Mouse (Mus musculus) lung, embryonic 14.5 days (tissue): ENCODE data around the gene Dda1. TPM values are rescaled to one million over a fixed set of nuclear protein-coding genes. Genes with fewer than 3 reads are reported as not detected.

Experiments
- ATAC-seq: fragments of 200-750 bp; cut with Nextera tagmentation; 2 replicates; pipeline ENCODE4 v1.8.0; 2017; ENCODE audit warnings: mild to moderate bottlenecking, moderate TSS enrichment, moderate library complexity; ENCODE audit not compliant: insufficient read depth
- DNase-seq: peaks from one replicate; pipeline ENCODE4 v3.0.0-alpha.2; 2015
- H3K27ac ChIP-seq: fragments of 300-500 bp; sonication (generic); 2 replicates; pipeline ENCODE4 v1.5.1; 2014; ENCODE audit warnings: low read depth, mild to moderate bottlenecking, moderate library complexity
- H3K27me3 ChIP-seq: fragments of 300-500 bp; sonication (generic); 2 replicates; pipeline ENCODE4 v1.6.1; 2014; ENCODE audit warnings: low read length, control low read depth; ENCODE audit not compliant: insufficient read depth
- H3K36me3 ChIP-seq: fragments of 300-500 bp; sonication (generic); 2 replicates; pipeline ENCODE4 v1.6.1; 2014; ENCODE audit warnings: control low read depth; ENCODE audit not compliant: insufficient read depth
- H3K4me1 ChIP-seq: fragments of 300-500 bp; sonication (generic); 2 replicates; pipeline ENCODE4 v1.6.1; 2014; ENCODE audit warnings: antibody characterized with exemption, control low read depth; ENCODE audit not compliant: insufficient read depth
- H3K4me2 ChIP-seq: fragments of 300-500 bp; sonication (generic); 2 replicates; pipeline ENCODE4 v1.6.1; 2014; ENCODE audit warnings: mild to moderate bottlenecking
- H3K4me3 ChIP-seq: fragments of 300-500 bp; sonication (generic); 2 replicates; pipeline ENCODE4 v1.5.1; 2014; ENCODE audit warnings: low read depth, low read length
- H3K9ac ChIP-seq: fragments of 300-500 bp; sonication (generic); 2 replicates; pipeline ENCODE4 v1.6.1; 2014
- H3K9me3 ChIP-seq: fragments of 300-500 bp; sonication (generic); 2 replicates; pipeline ENCODE4 v1.6.1; 2016; ENCODE audit warnings: low read depth, low read length, control low read depth
- CTCF ChIP-seq: IDR thresholded peaks from 2 replicates; pipeline ENCODE4 v1.5.1; 2016; ENCODE audit warnings: antibody characterized with exemption, low read depth
- WGBS: fragments of 180-500 bp; shearing (Covaris S2); extraction: QIAGEN DNeasy Blood & Tissue Kit; methylation state at CpG from one replicate; pipeline ENCODE4 v1.1.7; 2014; 5-methylcytosine and 5-hydroxymethylcytosine counted together
- polyA plus RNA-seq: library from polyadenylated mRNA; unstranded; fragments of >200 nt; fragmentation: Nextera tagmentation; extraction: Ambion mirVana; gene quantifications from 2 replicates; pipeline ENCODE4 v1.2.1, GENCODE M21; 2014

Gene Dda1
- polyA plus RNA-seq, 1 experiment from 2014 or later = 111 TPM

DNA sequence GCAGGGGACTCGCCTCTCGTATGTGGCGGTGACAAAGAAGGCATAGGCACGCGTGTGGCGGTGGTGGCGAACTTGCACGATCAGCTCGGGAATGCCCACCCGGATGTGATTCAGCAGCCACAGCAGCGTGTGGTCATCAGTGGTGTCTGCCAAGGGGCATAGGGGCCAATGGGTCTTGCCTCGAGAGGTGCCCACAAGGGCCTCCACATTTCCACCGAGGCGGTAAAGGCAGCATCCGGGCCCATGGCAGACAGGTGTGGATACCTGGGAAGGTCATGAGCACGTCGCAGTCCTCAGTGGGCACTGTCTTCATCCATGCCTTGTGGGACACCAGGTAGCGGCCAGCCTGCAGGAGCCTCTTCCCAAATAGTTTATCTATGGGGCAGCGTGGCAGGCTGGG, 15.7 kb downstream of the Dda1 start:
- ATAC-seq = no peak
- TF ChIP-seq CTCF = no peak
- Histone ChIP-seq H3K27me3 (no peaks in the 10 kb centered on the region), H3K4me3 (peak overlapping the region; percentile 74), H3K4me2 (peak overlapping the region; percentile 90), H3K27ac (no peak overlapping the region), H3K9ac (no peak overlapping the region), H3K36me3 (peaks cover 24% of the 10 kb centered on the region), H3K9me3 (no peaks in the 10 kb centered on the region), H3K4me1 (peaks cover 12% of the 10 kb centered on the region)
- DNase-seq = no peak
- 94% methylated on average over 19 of the region's 19 CpGs for WGBS

DNA sequence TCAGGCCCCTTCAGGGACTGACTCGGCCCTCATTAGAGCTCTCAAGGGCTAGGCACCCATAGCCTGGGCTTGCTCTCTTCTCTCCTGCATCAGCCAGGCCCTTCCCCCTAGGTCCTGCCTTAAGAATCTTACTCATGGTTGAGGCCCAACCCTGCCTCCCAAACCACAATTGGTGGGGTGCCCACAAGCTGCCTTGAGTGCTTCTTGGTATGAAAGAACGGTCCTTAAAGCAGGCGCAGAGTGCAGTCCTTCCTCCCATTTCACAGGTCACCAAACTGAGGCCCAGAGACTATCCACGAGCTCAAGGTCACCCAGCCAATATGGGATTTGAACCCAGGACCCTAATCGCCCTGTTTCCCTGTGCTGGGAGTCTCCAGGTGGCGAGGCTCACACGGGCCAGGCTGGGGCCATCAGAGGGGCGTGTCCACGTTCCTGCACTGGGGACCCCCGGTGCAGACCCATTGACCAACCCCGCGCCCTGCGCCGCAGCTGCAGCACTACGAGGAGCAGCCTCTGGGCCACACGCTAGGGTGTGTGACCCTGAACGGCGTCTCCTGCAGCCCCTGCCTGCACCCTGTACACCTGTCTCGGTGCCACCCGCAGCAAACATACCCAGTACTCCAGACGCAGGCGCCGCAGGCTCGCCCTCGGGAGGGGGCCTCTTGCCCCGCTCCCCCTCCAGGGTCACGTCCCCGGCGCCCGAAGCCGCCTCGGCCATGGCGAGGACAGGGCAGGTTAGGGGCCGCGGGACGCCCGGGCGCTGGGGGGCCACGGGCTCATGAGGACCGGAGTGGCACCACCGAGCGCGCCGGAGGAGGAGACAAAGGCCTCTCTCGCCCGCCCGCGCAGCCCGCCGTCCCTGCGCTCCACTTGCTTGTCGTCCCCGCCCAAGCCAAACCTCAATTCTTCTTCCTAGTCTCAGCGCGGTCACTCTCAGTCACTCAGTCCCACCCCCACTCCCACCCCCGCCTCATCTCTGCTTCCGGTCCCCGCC, 16.4 kb downstream of the Dda1 start, which contains the start of gene Ano8:
Gene Ano8, minus strand, starts transcription at position 822 of the 994 bp plus-strand sequence.
- peaks cover 17% of the 10 kb centered on the region for H3K36me3 ChIP-seq
- H3K27me3 ChIP-seq = no peaks in the 10 kb centered on the region
- H3K4me2 ChIP-seq = peak within 1 kb of the TSS; percentile 90
- ATAC-seq = peak; percentile 67
- peak within 1 kb of the TSS; percentile 74 for H3K4me3 ChIP-seq
- peak within 1 kb of the TSS; percentile 76 for H3K27ac ChIP-seq
- WGBS = 4% methylated on average over 55 of the region's 58 CpGs
- H3K9me3 ChIP-seq = no peaks in the 10 kb centered on the region
- peaks cover 12% of the 10 kb centered on the region for H3K4me1 ChIP-seq
- peak within 1 kb of the TSS; percentile 77 for H3K9ac ChIP-seq
- DNase-seq = peak; percentile 93
- no peak for TF ChIP-seq CTCF

DNA sequence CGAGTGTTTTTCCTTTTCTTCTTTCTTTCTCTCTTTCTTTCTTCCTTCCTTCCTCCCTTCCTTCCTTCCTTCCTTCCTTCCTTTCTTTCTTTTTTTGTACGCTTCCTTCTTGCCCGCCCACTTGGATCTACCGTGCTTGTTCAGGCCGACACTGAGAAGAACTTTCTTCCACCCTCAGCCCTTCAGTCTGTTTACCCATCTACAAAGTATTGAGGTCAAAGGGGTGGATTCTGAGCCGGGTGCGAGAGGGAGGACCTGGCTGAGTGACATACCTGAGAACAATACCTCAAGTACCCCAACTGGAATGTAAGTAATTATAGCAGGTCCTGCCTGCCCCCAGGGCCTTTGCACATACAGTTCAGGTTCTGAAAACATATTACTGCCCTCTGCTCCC, 17.1 kb downstream of the Dda1 start:
- 12% methylated on average over 7 of the region's 7 CpGs for WGBS
- H3K9ac ChIP-seq = peak overlapping the region; percentile 77; the same call in 1 of the 2 replicates

DNA sequence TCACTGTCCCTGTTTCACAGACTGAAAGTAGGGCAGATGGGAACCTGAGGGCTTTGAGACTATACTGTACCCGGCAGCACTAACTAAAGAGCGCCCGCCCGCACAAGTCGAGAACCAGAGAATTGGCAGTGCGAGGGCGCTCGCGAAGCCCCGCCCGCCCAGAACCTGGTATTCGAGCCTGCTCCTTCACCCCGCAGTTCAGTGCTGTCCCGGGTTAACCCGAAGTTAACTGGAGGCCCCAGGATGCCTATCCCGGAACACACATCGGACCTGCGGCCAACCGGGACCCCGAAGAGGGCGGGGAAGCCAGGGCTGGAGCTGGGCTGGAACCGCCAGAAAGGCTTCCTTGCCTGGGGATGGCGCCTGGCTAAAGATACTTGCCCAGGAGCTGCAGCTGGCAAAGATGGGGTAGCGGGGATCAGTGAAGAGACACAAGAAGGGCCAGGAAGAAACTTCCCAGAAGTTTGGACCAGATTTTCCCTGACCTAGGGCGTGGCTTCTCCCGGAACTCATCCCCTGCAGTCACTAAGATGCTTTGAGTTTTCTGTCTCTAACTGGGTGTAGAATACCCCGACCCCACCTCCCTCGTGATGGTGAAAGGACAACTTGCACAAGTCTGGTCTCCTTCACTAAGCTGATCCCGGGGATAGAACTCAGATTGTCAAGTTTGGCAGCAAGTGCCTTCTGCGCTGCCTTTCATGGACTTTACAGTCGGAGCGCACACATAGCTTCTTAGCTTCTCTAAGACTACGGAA, 18.9 kb downstream of the Dda1 start, which contains the start of gene Gtpbp3:
Gene Gtpbp3, plus strand, starts transcription at position 413 of the 755 bp plus-strand sequence.
- no peak for TF ChIP-seq CTCF
- ATAC-seq (peak; percentile 47), DNase-seq (peak; percentile 89)

More for the DNA sequence above, 17.1 kb downstream of the Dda1 start:
- peak; percentile 40 for DNase-seq
- peaks cover 12% of the 10 kb centered on the region for H3K4me1 ChIP-seq
- H3K4me2 ChIP-seq = peak overlapping the region; percentile 90
- no peaks in the 10 kb centered on the region for H3K9me3 ChIP-seq
- H3K36me3 ChIP-seq = peaks cover 23% of the 10 kb centered on the region
- H3K27me3 ChIP-seq = no peaks in the 10 kb centered on the region
- peak overlapping the region; percentile 76; the same call in 1 of the 2 replicates for H3K27ac ChIP-seq
- peak overlapping the region; percentile 74 for H3K4me3 ChIP-seq
- TF ChIP-seq CTCF = no peak
- ATAC-seq = no peak

DNA sequence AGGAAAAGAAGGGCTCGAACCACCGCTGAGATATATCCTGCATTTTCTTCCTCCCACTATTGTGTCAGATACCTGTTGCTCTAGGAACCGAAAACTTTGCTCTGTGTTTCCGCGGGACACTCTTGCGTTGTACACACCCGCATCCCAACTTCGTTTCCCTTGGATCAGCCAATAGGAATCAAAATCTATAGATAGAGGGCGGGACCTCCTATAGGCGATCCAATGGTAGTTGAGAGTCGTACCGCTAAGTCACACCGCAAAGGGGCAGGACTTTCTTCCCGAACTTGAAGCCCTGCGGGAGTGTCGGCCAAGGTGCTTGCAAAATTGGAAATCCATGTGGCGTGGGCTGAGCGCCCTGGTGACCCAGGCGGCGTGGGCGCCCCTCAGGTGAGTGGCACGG, 19.5 kb downstream of the Dda1 start:
- DNase-seq = peak; percentile 98
- Histone ChIP-seq H3K9me3 (no peaks in the 10 kb centered on the region), H3K4me1 (peaks cover 12% of the 10 kb centered on the region), H3K9ac (peak overlapping the region; percentile 75), H3K4me3 (peak overlapping the region; percentile 90), H3K36me3 (peaks cover 35% of the 10 kb centered on the region), H3K27ac (peak overlapping the region; percentile 93), H3K4me2 (peak overlapping the region; percentile 99), H3K27me3 (no peaks in the 10 kb centered on the region)
- ATAC-seq = peak; percentile 85
- TF ChIP-seq CTCF = no peak
- WGBS = 0% methylated on average over 22 of the region's 22 CpGs

More for the DNA sequence above, 18.9 kb downstream of the Dda1 start, which contains the start of gene Gtpbp3:
- Histone ChIP-seq H3K27ac (peak within 1 kb of the TSS; percentile 93), H3K4me3 (peak within 1 kb of the TSS; percentile 90), H3K36me3 (peaks cover 36% of the 10 kb centered on the region), H3K4me1 (peaks cover 12% of the 10 kb centered on the region), H3K4me2 (peak within 1 kb of the TSS; percentile 99), H3K9ac (peak within 1 kb of the TSS; percentile 75), H3K9me3 (no peaks in the 10 kb centered on the region), H3K27me3 (no peaks in the 10 kb centered on the region)
- under 1% methylated on average over 33 of the region's 33 CpGs for WGBS

DNA sequence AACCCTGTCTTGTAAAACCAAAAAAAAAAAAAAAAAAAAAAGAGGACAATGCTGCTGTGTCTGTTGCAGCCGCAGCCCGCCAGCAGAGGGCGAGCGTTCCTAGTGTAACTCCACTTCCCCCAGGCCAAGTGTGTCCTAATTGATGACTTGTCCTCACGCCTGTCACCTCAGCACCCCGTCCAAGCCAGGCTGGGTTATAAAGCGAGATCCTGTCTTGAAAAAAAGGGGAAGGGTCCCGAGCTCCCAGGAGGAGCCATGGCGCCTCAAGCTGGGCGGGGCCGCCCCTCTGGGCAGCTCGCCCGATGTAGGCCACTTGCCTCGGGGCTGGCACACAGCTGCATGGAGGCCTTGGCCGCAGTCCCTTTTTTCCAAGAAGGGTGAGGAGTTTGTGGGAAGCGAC, 26.0 kb downstream of the Dda1 start:
- Histone ChIP-seq H3K4me2 (peak overlapping the region; percentile 13), H3K27ac (no peak overlapping the region), H3K27me3 (no peaks in the 10 kb centered on the region), H3K4me3 (no peak overlapping the region), H3K9ac (no peak overlapping the region), H3K36me3 (peaks cover 47% of the 10 kb centered on the region), H3K4me1 (peaks cover 27% of the 10 kb centered on the region), H3K9me3 (no peaks in the 10 kb centered on the region)
- peak; percentile 94 for DNase-seq
- WGBS = 13% methylated on average over 16 of the region's 16 CpGs
- ATAC-seq = peak; percentile 58
- TF ChIP-seq CTCF = peak; percentile 89
